Mouse (Mus musculus): Measurements from ENCODE around the gene Armc6.
"Not testable (repeated sequence)": the region's sequence is repeated elsewhere in the genome, so short reads cannot be mapped to it uniquely, and the experiment has no call there.

Gene Armc6

GRCm38 (mm10) chr8:70233606-70234005 is 660 bp downstream of the Armc6 start:
- intact Hi-C loops (cut with DNase I): loop anchor here (5.0 kb wide), 1 partner anchor 69 kb away; the partner anchor contains the start of genes Cope and Ddx49

- intact Hi-C loops (cut with DNase I): loop anchor here (5.0 kb wide), 1 partner anchor 71 kb away; the partner anchor contains the start of genes Cope and Ddx49
Measured at GRCm38 (mm10) chr8:70230837-70231236, 3.4 kb downstream of the Armc6 start.

GRCm38 (mm10) chr8:70227997-70228396 is 6.3 kb downstream of the Armc6 start:
- intact Hi-C loops (cut with DNase I): no loop called here

- intact Hi-C loops (cut with DNase I): loop anchor here (5.0 kb wide), 1 partner anchor 41 kb away; no protein-coding TSS in a partner anchor
Measured at GRCm38 (mm10) chr8:70223341-70223740, 10.9 kb downstream of the Armc6 start.

GRCm38 (mm10) chr8:70222041-70222440 is 12.2 kb downstream of the Armc6 start:
- intact Hi-C loops (cut with DNase I): loop anchor here (5.0 kb wide), 1 partner anchor 40 kb away; no protein-coding TSS in a partner anchor

- intact Hi-C loops (cut with DNase I): loop anchor here (5.0 kb wide), 1 partner anchor 39 kb away; no protein-coding TSS in a partner anchor
Measured at GRCm38 (mm10) chr8:70220911-70221310, 13.4 kb downstream of the Armc6 start.

GRCm38 (mm10) chr8:70220236-70220840 is 13.9 kb downstream of the Armc6 start:
- intact Hi-C loops (cut with DNase I): loop anchor here (5.0 kb wide), 1 partner anchor 38 kb away; no protein-coding TSS in a partner anchor

- intact Hi-C loops (cut with DNase I): no loop called here
Measured at GRCm38 (mm10) chr8:70219107-70219684, 15.1 kb downstream of the Armc6 start.

GRCm38 (mm10) chr8:70217441-70217840 is 16.8 kb downstream of the Armc6 start:
- intact Hi-C loops (cut with DNase I): no loop called here

- intact Hi-C loops (cut with DNase I): no loop called here
Measured at GRCm38 (mm10) chr8:70216566-70216965, 17.7 kb downstream of the Armc6 start.

GRCm38 (mm10) chr8:70216161-70216560 is 18.1 kb downstream of the Armc6 start:
- intact Hi-C loops (cut with DNase I): not testable (repeated sequence)

GRCm38 (mm10) chr8:70215092-70215491 is 19.2 kb downstream of the Armc6 start:
- intact Hi-C loops (cut with DNase I): no loop called here

GRCm38 (mm10) chr8:70214411-70214810 is 19.9 kb downstream of the Armc6 start:
- intact Hi-C loops (cut with DNase I): no loop called here

GRCm38 (mm10) chr8:70212112-70213055 is 21.9 kb downstream of the Armc6 start, which contains the start of gene Slc25a42:
Gene Slc25a42, minus strand, starts transcription at chr8:70212305.
- intact Hi-C loops (cut with DNase I): no loop called here

- intact Hi-C loops (cut with DNase I): no loop called here
Measured at GRCm38 (mm10) chr8:70211726-70212111, 22.5 kb downstream of the Armc6 start.

- intact Hi-C loops (cut with DNase I): no loop called here
Measured at GRCm38 (mm10) chr8:70211275-70211674, 23.0 kb downstream of the Armc6 start.

- intact Hi-C loops (cut with DNase I): no loop called here
Measured at GRCm38 (mm10) chr8:70210538-70210937, 23.7 kb downstream of the Armc6 start.

GRCm38 (mm10) chr8:70208130-70208529 is 26.1 kb downstream of the Armc6 start:
- intact Hi-C loops (cut with DNase I): no loop called here

- intact Hi-C loops (cut with DNase I): no loop called here
Measured at GRCm38 (mm10) chr8:70204757-70205156, 29.5 kb downstream of the Armc6 start.

GRCm38 (mm10) chr8:70203072-70203471 is 31.2 kb downstream of the Armc6 start:
- intact Hi-C loops (cut with DNase I): no loop called here

- intact Hi-C loops (cut with DNase I): no loop called here
Measured at GRCm38 (mm10) chr8:70201417-70201816, 32.8 kb downstream of the Armc6 start.

All from adrenal gland (tissue).